Mouse (Mus musculus) kidney, postnatal 0 days (tissue): ENCODE measurements around the gene Gm20604. TPM values are rescaled to one million over a fixed set of nuclear protein-coding genes. Genes with fewer than 3 reads are reported as not detected.

ENCODE experiments used
- ATAC-seq: fragments of 200-750 bp; cut with Nextera tagmentation; replicated peaks from 2 replicates; pipeline ENCODE4 v1.8.0; 2017; ENCODE audit warnings: low read depth, moderate number of reproducible peaks, moderate TSS enrichment, moderate library complexity; ENCODE audit not compliant: low FRiP score
- DNase-seq: peaks from one replicate; pipeline ENCODE4 v3.0.0-alpha.2; 2016; ENCODE audit warnings: low spot score
- H3K27ac ChIP-seq: fragments of 300-500 bp; sonication (generic); 2 replicates; pipeline ENCODE4 v1.5.1; 2014; ENCODE audit warnings: mild to moderate bottlenecking
- H3K27me3 ChIP-seq: fragments of 300-500 bp; sonication (generic); 2 replicates; pipeline ENCODE4 v1.6.1; 2014; ENCODE audit warnings: low read length, mixed read lengths; ENCODE audit not compliant: insufficient read depth
- H3K36me3 ChIP-seq: fragments of 300-500 bp; sonication (generic); 2 replicates; pipeline ENCODE4 v1.6.1; 2014; ENCODE audit warnings: low read length, mixed read lengths; ENCODE audit not compliant: insufficient read depth
- H3K4me1 ChIP-seq: fragments of 300-500 bp; sonication (generic); replicated peaks from 2 replicates; pipeline ENCODE4 v1.6.1; 2014; ENCODE audit warnings: antibody characterized with exemption, low read length, mixed read lengths; ENCODE audit not compliant: insufficient read depth
- H3K4me2 ChIP-seq: fragments of 300-500 bp; sonication (generic); 2 replicates; pipeline ENCODE4 v1.6.1; 2014; ENCODE audit warnings: mild to moderate bottlenecking, low read length, moderate library complexity, mixed read lengths
- H3K4me3 ChIP-seq: fragments of 300-500 bp; sonication (generic); replicated peaks from 2 replicates; pipeline ENCODE4 v1.5.1; 2014; ENCODE audit warnings: low read depth, low read length
- H3K9ac ChIP-seq: fragments of 300-500 bp; sonication (generic); 2 replicates; pipeline ENCODE4 v1.6.1; 2014; ENCODE audit warnings: low read depth, low read length
- H3K9me3 ChIP-seq: fragments of 300-500 bp; sonication (generic); replicated peaks from 2 replicates; pipeline ENCODE4 v1.6.1; 2016; ENCODE audit warnings: low read length, inconsistent platforms, mixed read lengths
- CTCF ChIP-seq: IDR thresholded peaks from 2 replicates; pipeline ENCODE4 v1.5.1; 2016; ENCODE audit warnings: antibody characterized with exemption, low read depth, mild to moderate bottlenecking, moderate library complexity
- WGBS: fragments of 180-500 bp; shearing (Covaris S2); extraction: QIAGEN DNeasy Blood & Tissue Kit; methylation state at CpG from one replicate; pipeline ENCODE4 v1.1.7; 2014; 5-methylcytosine and 5-hydroxymethylcytosine counted together
- polyA plus RNA-seq: library from polyadenylated mRNA; unstranded; fragments of >200 nt; fragmentation: Nextera tagmentation; extraction: Ambion mirVana; gene quantifications from 2 replicates; pipeline ENCODE4 v1.2.1, GENCODE M21; 2015

The Gm20604 gene
- polyA plus RNA-seq, 1 experiment from 2014 or later, result 20.5 TPM

DNA sequence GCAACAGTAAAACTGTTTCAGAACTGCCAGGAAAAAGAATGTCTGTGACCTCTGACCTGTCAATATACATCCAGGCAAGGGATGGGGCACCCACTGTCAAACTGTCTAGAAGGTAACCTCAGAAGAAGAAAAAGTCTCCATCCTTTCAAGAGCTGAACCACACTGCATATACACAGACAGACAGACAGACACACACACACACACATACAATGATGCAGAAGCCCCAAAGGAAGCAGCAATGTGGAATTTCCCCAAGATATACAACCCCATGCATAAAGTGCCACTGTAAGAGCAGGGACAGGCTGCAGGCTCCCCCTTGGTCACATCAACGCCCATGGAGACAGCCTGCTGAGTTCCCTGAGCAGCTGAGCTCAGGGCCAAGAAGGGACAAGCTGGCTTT, 59.3 kb downstream of the Gm20604 start:
- Histone ChIP-seq H3K27me3 (no peaks in the 10 kb centered on the region), H3K36me3 (no peaks in the 10 kb centered on the region), H3K9ac (no peak overlapping the region), H3K9me3 (no peaks in the 10 kb centered on the region), H3K4me1 (peaks cover 23% of the 10 kb centered on the region), H3K27ac (no peak overlapping the region), H3K4me2 (no peak overlapping the region), H3K4me3 (no peak overlapping the region)
- no peak for TF ChIP-seq CTCF
- DNase-seq, result no peak
- ATAC-seq, result no peak
- WGBS, result 45% methylated on average over 1 of the region's 1 CpGs

DNA sequence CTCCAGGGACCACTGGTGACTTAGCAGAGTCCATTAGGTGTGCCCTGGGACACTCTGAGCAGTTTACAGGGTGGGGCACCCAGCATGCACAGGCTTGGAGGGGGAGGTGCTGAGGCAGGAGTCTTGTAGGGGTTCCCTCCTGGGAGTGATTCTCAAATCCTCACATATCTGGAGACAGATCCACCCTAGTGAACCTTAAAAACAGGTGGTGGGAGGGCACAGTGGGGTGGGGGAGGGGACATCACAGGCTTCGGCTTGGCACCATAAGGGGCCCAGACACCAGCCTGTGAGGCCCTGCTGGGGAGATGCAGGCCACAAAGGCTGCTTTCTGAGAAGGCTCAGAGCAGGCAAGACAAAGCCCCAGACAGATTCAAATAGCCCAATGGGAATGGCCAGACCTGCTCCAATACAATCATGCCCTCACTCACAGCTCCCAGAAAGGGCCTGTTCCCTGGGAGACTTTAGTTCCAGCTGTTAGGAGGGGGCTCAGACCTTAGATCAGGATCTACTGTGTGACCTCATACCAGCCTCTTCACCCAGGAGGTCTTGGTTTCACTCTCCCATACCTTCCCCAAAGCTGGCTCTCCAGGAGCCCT, 60.3 kb downstream of the Gm20604 start:
- no peak overlapping the region for H3K27ac ChIP-seq
- H3K36me3 ChIP-seq, result no peaks in the 10 kb centered on the region
- H3K4me1 ChIP-seq, result peaks cover 17% of the 10 kb centered on the region

DNA sequence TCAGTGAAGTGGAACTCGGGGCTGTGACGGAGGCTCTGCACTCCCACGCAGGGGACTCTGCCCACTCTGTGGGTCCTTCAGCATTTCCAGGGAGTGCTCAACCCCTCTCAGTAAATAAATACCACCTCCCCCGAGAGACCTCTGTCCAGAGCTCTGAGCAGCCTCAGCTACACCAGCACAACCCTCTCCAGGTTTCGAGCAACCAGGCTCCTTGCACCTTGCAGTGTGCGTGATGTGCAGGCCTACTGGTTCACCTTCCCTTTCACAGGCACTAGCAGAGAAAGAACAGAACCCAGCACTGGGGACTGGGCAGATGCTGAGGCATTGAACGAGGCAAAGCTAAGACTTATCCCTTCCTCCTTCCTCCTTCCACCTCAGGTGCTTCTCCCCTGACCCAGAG, 61.1 kb downstream of the Gm20604 start:
- ATAC-seq (peak; percentile 22; the same call in 1 of the 2 replicates), DNase-seq (no peak)
- no peak for TF ChIP-seq CTCF
- Histone ChIP-seq H3K36me3 (no peaks in the 10 kb centered on the region), H3K4me3 (no peak overlapping the region), H3K9me3 (no peaks in the 10 kb centered on the region), H3K27me3 (no peaks in the 10 kb centered on the region), H3K4me2 (no peak overlapping the region), H3K27ac (no peak overlapping the region), H3K4me1 (peaks cover 11% of the 10 kb centered on the region), H3K9ac (no peak overlapping the region)
- 40% methylated on average over 7 of the region's 7 CpGs for WGBS

More for the DNA sequence above, 60.3 kb downstream of the Gm20604 start:
- ATAC-seq (no peak; the same call in 1 of the 2 replicates), DNase-seq (no peak)
- Histone ChIP-seq H3K4me2 (no peak overlapping the region), H3K9ac (no peak overlapping the region), H3K4me3 (no peak overlapping the region), H3K27me3 (no peaks in the 10 kb centered on the region), H3K9me3 (no peaks in the 10 kb centered on the region)
- WGBS, result 43% methylated on average over 1 of the region's 1 CpGs
- no peak for TF ChIP-seq CTCF

DNA sequence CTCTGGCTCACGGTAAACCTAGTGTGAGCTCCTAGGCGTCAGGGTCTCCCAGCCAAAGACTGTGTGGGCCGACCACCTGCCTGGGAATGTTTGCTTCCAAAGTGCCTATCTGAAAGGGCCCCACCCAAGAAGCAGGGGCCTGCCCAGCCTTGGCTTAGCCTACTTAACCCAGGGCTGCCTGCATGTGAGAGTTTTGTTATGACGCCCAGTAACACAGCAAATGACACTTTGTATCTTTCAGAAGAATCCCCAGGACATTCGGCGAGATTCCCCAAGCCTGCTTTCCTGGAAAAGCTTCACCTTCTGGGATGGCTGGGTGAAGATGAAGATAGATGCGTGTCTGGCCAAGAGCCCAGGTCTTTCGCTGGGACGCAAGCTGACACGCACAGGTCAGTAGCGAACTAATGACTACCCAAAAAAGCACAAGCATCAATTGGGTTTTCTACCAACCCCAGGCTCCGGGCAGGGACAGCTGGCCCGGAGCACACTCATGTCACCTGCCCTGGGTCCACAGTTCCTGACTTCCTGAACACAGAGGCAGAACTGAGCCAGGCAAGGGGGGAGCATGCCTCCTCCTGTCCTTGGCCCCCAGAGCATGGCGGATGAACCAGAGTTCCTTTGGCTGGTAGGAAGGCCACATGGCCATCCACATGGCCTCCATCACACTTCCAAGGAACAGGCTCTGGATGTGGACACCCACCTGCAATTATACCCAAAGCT, 61.7 kb downstream of the Gm20604 start:
- no peaks in the 10 kb centered on the region for H3K27me3 ChIP-seq
- no peak overlapping the region for H3K9ac ChIP-seq
- no peaks in the 10 kb centered on the region for H3K9me3 ChIP-seq
- H3K36me3 ChIP-seq, result no peaks in the 10 kb centered on the region
- no peak for DNase-seq
- H3K4me1 ChIP-seq, result peaks cover 10% of the 10 kb centered on the region
- WGBS, result 86% methylated on average over 14 of the region's 14 CpGs
- no peak for ATAC-seq
- TF ChIP-seq CTCF, result no peak
- no peak overlapping the region for H3K4me3 ChIP-seq
- H3K27ac ChIP-seq, result no peak overlapping the region
- no peak overlapping the region for H3K4me2 ChIP-seq

DNA sequence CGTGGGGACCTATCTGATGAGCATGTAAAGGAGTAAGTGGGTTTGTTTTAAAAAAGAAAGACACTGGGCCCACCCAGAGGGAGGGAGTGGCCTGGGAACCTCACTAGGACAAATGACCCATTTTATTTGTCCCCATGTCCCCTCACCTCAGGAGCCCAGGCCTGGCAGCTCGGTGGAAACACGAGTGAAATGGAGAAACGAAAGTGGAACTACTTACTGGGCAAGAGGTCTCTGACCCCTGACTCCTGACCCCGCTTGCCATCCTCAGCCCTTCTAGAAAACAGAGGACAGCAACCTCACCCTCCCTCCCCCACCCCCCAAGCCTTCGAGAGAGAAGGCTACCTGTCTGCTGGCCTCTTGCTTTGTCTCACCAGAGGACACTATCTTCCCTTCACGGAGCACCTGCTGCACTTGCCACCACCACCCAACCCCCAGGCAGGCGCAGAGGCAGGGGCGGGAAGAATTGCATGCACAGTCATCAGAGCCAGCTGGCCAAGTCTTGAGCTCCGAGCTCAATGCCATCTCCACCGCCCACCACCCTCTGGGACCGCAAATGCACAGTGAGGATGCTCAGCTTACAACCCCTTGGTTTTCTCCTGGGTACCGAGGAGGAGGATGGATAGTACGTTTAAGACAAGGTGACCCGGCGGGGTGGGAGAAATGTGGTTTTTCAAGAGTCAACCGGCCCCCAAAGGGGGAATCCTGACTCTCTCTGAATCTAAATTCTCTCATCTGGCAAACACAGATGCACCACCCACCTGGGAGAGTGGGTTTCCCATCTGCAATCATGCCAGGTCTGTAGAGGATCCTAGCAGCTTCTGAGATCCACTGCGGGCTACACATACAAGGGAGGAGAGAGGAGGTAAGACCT, 62.9 kb downstream of the Gm20604 start:
- H3K36me3 ChIP-seq, result no peaks in the 10 kb centered on the region
- ATAC-seq (no peak), DNase-seq (no peak)
- peaks cover 10% of the 10 kb centered on the region for H3K4me1 ChIP-seq
- 56% methylated on average over 18 of the region's 18 CpGs for WGBS
- H3K9ac ChIP-seq, result no peak overlapping the region
- H3K4me2 ChIP-seq, result no peak overlapping the region
- no peak overlapping the region for H3K27ac ChIP-seq
- no peaks in the 10 kb centered on the region for H3K9me3 ChIP-seq
- no peaks in the 10 kb centered on the region for H3K27me3 ChIP-seq
- no peak overlapping the region for H3K4me3 ChIP-seq
- no peak for TF ChIP-seq CTCF

DNA sequence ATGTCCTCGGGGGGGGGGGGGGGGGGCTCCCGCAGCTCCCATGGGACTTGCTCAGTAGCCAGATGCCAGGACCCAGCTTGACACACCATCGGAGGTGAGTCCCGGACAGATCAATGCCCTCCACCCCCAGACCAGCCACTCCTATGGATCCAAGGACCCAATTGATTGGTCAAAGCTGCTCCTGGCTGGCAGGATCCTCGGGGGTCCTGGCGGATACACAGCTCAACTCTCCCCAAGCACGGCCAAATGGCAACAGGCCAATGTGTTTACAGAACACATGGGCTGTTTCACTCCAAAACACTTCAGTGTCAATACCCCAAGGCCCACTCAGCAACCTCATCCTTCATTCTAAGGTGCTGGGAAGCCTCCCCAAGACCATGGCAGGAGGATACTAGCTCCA, 66.7 kb downstream of the Gm20604 start:
- Histone ChIP-seq H3K27me3 (no peaks in the 10 kb centered on the region), H3K36me3 (no peaks in the 10 kb centered on the region), H3K9ac (no peak overlapping the region), H3K4me2 (no peak overlapping the region), H3K27ac (peak overlapping the region; percentile 66; the same call in 1 of the 2 replicates), H3K4me3 (no peak overlapping the region), H3K4me1 (peaks cover 7% of the 10 kb centered on the region; the same call in 1 of the 2 replicates), H3K9me3 (no peaks in the 10 kb centered on the region)
- WGBS, result 54% methylated on average over 7 of the region's 7 CpGs
- TF ChIP-seq CTCF, result no peak
- no peak for DNase-seq
- ATAC-seq, result peak; percentile 9; the same call in 1 of the 2 replicates

Other genes with a start within 250 kb of the Gm20604 start
- 0.51 and 0.54 TPM in 2 replicates for gene Chga, start 203.7 kb downstream of the Gm20604 start, polyA plus RNA-seq
- gene Itpk1, start 53.7 kb downstream of the Gm20604 start, polyA plus RNA-seq, result 16.1 and 17.8 TPM in 2 replicates
- 13.8 and 20.7 TPM in 2 replicates for gene Moap1, start 15.0 kb downstream of the Gm20604 start, polyA plus RNA-seq
- 15.0 and 15.2 TPM in 2 replicates for gene Tmem251, start 14.9 kb downstream of the Gm20604 start, polyA plus RNA-seq
- 0.57 TPM in 1 of 2 replicates, not detected in the other for gene Gm28051, start 907 bp downstream of the Gm20604 start, polyA plus RNA-seq
- gene Gon7, start 869 bp downstream of the Gm20604 start, polyA plus RNA-seq, result 22.2 and 23.1 TPM in 2 replicates
- gene Ubr7, start 705 bp downstream of the Gm20604 start, polyA plus RNA-seq, result 30.8 and 32.4 TPM in 2 replicates
- gene Btbd7, start 119.8 kb upstream of the Gm20604 start, polyA plus RNA-seq, result 13.2 and 15.5 TPM in 2 replicates
- not detected in 2 replicates for gene Cox8c, start 140.6 kb upstream of the Gm20604 start, polyA plus RNA-seq
- gene Unc79, start 190.2 kb upstream of the Gm20604 start, polyA plus RNA-seq, result 0.07 and 0.11 TPM in 2 replicates